Mouse (Mus musculus): ENCODE measurements at regions not wholly inside any gene's neighbourhood (a gene's known extent, or its start where the extent isn't known, plus 50 kb on each side); places are given as distances from the start of the nearest gene placed in this dataset.

GRCm38 (mm10) chr3:151905775-151906174 is 68.3 kb upstream of the Ptgfr start:
- TF ChIP-seq CTCF (IDR thresholded peaks at IDR 0.05; ENCODE audit: borderline replicate concordance, insufficient read depth, low read depth, low read length): no peak
- TF ChIP-seq POLR2A (IDR thresholded peaks at IDR 0.05; ENCODE audit: borderline replicate concordance, insufficient read depth, low read length): no peak

Measured in cerebellum, adult 2 months (tissue).